Mouse (Mus musculus): Measurements from ENCODE around the gene Ypel3. TPM values are rescaled to one million over a fixed set of nuclear protein-coding genes. Genes with fewer than 3 reads are reported as not detected.

The Ypel3 gene
- total and polyA plus RNA-seq, 2 experiments from 2014 or later: 209 to 219 TPM

GRCm38 (mm10) chr7:126797411-126798126, 20.8 kb downstream of the Ypel3 start, which contains the start of gene Fam57b:
Fam57b (plus strand) TSS chr7:126797668.
- peaks cover 12% of the 10 kb centered on the region for H3K4me1 ChIP-seq (ENCODE audit: insufficient read depth, low read length)
- no peak for TF ChIP-seq CTCF (IDR thresholded peaks at IDR 0.05)
- peak within 1 kb of the TSS; percentile 81 for H3K27ac ChIP-seq (ENCODE audit: low read depth, low read length)

GRCm38 (mm10) chr7:126798127-126799049, 21.6 kb downstream of the Ypel3 start:
- peaks cover 16% of the 10 kb centered on the region; the same call in 1 of the 2 replicates for H3K36me3 ChIP-seq (ENCODE audit: insufficient read depth, low read length)
- ATAC-seq (ENCODE audit: low FRiP score): no peak
- H3K4me1 ChIP-seq (ENCODE audit: insufficient read depth, low read length): peaks cover 12% of the 10 kb centered on the region
- H3K9me3 ChIP-seq (ENCODE audit: low read length): no peaks in the 10 kb centered on the region
- TF ChIP-seq CTCF (IDR thresholded peaks at IDR 0.05): no peak
- DNase-seq (ENCODE audit: low spot score): no peak
- peak overlapping the region; percentile 81 for H3K9ac ChIP-seq (replicated peaks; ENCODE audit: low read length, poor library complexity, severe bottlenecking)
- H3K27me3 ChIP-seq (ENCODE audit: insufficient read depth, low read length): no peaks in the 10 kb centered on the region
- peak overlapping the region; percentile 87 for H3K4me2 ChIP-seq (ENCODE audit: low read depth, low read length, poor library complexity, severe bottlenecking)
- H3K27ac ChIP-seq (ENCODE audit: low read depth, low read length): peak overlapping the region; percentile 81
- under 1% methylated on average over 39 of the region's 40 CpGs for WGBS
- H3K4me3 ChIP-seq (ENCODE audit: low read depth, low read length): peak overlapping the region; percentile 82

More at GRCm38 (mm10) chr7:126797411-126798126, 20.8 kb downstream of the Ypel3 start, which contains the start of gene Fam57b:
- no peak for ATAC-seq (ENCODE audit: low FRiP score)
- H3K27me3 ChIP-seq (ENCODE audit: insufficient read depth, low read length): no peaks in the 10 kb centered on the region
- H3K9me3 ChIP-seq (ENCODE audit: low read length): no peaks in the 10 kb centered on the region
- H3K36me3 ChIP-seq (ENCODE audit: insufficient read depth, low read length): peaks cover 16% of the 10 kb centered on the region; the same call in 1 of the 2 replicates
- H3K9ac ChIP-seq (replicated peaks; ENCODE audit: low read length, poor library complexity, severe bottlenecking): peak within 1 kb of the TSS; percentile 81
- H3K4me2 ChIP-seq (ENCODE audit: low read depth, low read length, poor library complexity, severe bottlenecking): peak within 1 kb of the TSS; percentile 87
- H3K4me3 ChIP-seq (ENCODE audit: low read depth, low read length): peak within 1 kb of the TSS; percentile 82
- WGBS: 21% methylated on average over 21 of the region's 21 CpGs
- DNase-seq (ENCODE audit: low spot score): peak; percentile 75

GRCm38 (mm10) chr7:126799050-126799467, 22.3 kb downstream of the Ypel3 start:
- ATAC-seq (ENCODE audit: low FRiP score): peak; percentile 94
- Histone ChIP-seq H3K4me3 (ENCODE audit: low read depth, low read length) (peak overlapping the region; percentile 82), H3K9ac (replicated peaks; ENCODE audit: low read length, poor library complexity, severe bottlenecking) (peak overlapping the region; percentile 81), H3K27ac (ENCODE audit: low read depth, low read length) (peak overlapping the region; percentile 92), H3K9me3 (ENCODE audit: low read length) (no peaks in the 10 kb centered on the region), H3K36me3 (ENCODE audit: insufficient read depth, low read length) (peaks cover 20% of the 10 kb centered on the region; the same call in 1 of the 2 replicates), H3K4me2 (ENCODE audit: low read depth, low read length, poor library complexity, severe bottlenecking) (peak overlapping the region; percentile 87), H3K27me3 (ENCODE audit: insufficient read depth, low read length) (no peaks in the 10 kb centered on the region), H3K4me1 (ENCODE audit: insufficient read depth, low read length) (peaks cover 12% of the 10 kb centered on the region)
- 0% methylated on average over 29 of the region's 36 CpGs for WGBS
- peak; percentile 98 for DNase-seq (ENCODE audit: low spot score)
- peak; percentile 66; the same call in 1 of the 2 replicates for TF ChIP-seq CTCF (IDR thresholded peaks at IDR 0.05)

- DNase-seq (ENCODE audit: low spot score): peak; percentile 96
- Histone ChIP-seq H3K27me3 (ENCODE audit: insufficient read depth, low read length) (no peaks in the 10 kb centered on the region), H3K4me3 (ENCODE audit: low read depth, low read length) (peak overlapping the region; percentile 82), H3K4me2 (ENCODE audit: low read depth, low read length, poor library complexity, severe bottlenecking) (peak overlapping the region; percentile 87), H3K9me3 (ENCODE audit: low read length) (no peaks in the 10 kb centered on the region), H3K4me1 (ENCODE audit: insufficient read depth, low read length) (peaks cover 12% of the 10 kb centered on the region), H3K9ac (replicated peaks; ENCODE audit: low read length, poor library complexity, severe bottlenecking) (peak overlapping the region; percentile 74), H3K36me3 (ENCODE audit: insufficient read depth, low read length) (peaks cover 15% of the 10 kb centered on the region; the same call in 1 of the 2 replicates), H3K27ac (ENCODE audit: low read depth, low read length) (peak overlapping the region; percentile 92)
- under 1% methylated on average over 37 of the region's 38 CpGs for WGBS
- ATAC-seq (ENCODE audit: low FRiP score): peak; percentile 92
- peak; percentile 61 for TF ChIP-seq CTCF (IDR thresholded peaks at IDR 0.05)
Measured at GRCm38 (mm10) chr7:126799468-126800268, 22.9 kb downstream of the Ypel3 start.
